ENCODE assay signal across 17 mouse cellular contexts in the genomic region with DNA sequence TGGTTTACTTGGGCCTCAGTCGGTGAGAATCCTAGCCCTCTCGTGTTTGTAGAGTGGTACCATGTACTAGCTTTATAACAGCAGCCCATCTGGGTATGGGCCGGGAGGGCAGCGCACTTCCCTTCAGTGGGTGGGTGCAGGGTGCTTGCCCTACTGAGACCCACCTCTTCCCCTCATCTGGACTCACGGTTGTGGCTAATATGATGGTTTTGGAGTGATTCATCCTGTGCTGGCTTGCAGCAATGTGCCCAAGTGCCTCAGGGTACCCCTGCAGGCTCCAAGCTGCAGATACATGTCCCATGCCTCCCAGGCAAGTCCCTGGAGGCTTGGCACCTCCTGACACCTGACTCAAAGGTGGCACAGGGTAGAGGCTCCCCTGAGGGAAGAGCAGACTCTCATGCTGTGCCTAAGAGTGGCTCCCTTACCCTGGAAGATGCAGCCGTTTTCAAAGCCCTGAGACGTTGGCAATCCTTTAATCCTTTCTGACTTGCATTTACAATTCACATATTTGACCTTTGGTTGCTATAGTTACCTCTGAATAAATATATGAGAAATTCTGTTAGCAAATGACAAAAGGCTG. TPM values are rescaled to one million over a fixed set of nuclear protein-coding genes. Genes with fewer than 3 reads are reported as not detected.
DNase-seq lines count a peak whose midpoint lies in the region; ATAC-seq and TF ChIP-seq lines count a peak whose summit lies in the region.
"Had no signal": no experiment of that assay in that cellular context is flagged by ENCODE, and none has a peak within 500 bp of the region (broad histone marks: within the 10 kb centered on the region; RNA-seq: fewer than 3 reads in every experiment).

No protein-coding gene starts in this region.

- TF ChIP-seq EP300 in stomach, postnatal 0 days (optimal IDR thresholded peaks at IDR 0.05) = no peak

- no peak overlapping the region for H3K27ac ChIP-seq in forebrain, embryonic 16.5 days (ENCODE audit: low read length)
- H3K27ac ChIP-seq in stomach, postnatal 0 days (replicated peaks) = no peak overlapping the region
- H3K27ac ChIP-seq: kidney, embryonic 15.5 days; left cerebral cortex, adult 2 months had no signal

- H3K4me3 ChIP-seq in forebrain, embryonic 16.5 days (replicated peaks; ENCODE audit: low read length) = no peak overlapping the region
- H3K4me3 ChIP-seq in stomach, postnatal 0 days (ENCODE audit: low read depth, low read length) = no peak overlapping the region
- H3K4me3 ChIP-seq: kidney, embryonic 15.5 days; left cerebral cortex, adult 2 months; myocyte had no signal

- no peaks in the 10 kb centered on the region for H3K36me3 ChIP-seq in forebrain, embryonic 16.5 days (ENCODE audit: control insufficient read depth, insufficient read depth)
- no peaks in the 10 kb centered on the region for H3K36me3 ChIP-seq in stomach, postnatal 0 days (ENCODE audit: control insufficient read depth, insufficient read depth, low read length)
- H3K36me3 ChIP-seq: kidney, embryonic 15.5 days had no signal

- H3K27me3 ChIP-seq in forebrain, embryonic 16.5 days (replicated peaks; ENCODE audit: control insufficient read depth, insufficient read depth, low read length) = no peaks in the 10 kb centered on the region
- H3K27me3 ChIP-seq in stomach, postnatal 0 days (ENCODE audit: control insufficient read depth, insufficient read depth, low read length) = no peaks in the 10 kb centered on the region
- H3K27me3 ChIP-seq: kidney, embryonic 15.5 days had no signal

- no peaks in the 10 kb centered on the region for H3K9me3 ChIP-seq in forebrain, embryonic 16.5 days (ENCODE audit: control insufficient read depth, low read length)
- H3K9me3 ChIP-seq in stomach, postnatal 0 days (ENCODE audit: control insufficient read depth, low read length) = no peaks in the 10 kb centered on the region
- H3K9me3 ChIP-seq: kidney, embryonic 15.5 days had no signal

- peak; percentile 30 for ATAC-seq in forebrain, embryonic 16.5 days
- ATAC-seq in megakaryocyte-erythroid progenitor cell, adult 5-6 weeks (replicated peaks; ENCODE audit: low FRiP score, low TSS enrichment, poor library complexity, severe bottlenecking) = peak; percentile 38; the same call in 1 of the 2 replicates
- no peak for ATAC-seq in stomach, postnatal 0 days (ENCODE audit: low FRiP score, low TSS enrichment)

- H3K9ac ChIP-seq in forebrain, embryonic 16.5 days (replicated peaks; ENCODE audit: low read depth, low read length) = no peak overlapping the region
- H3K9ac ChIP-seq in stomach, postnatal 0 days (ENCODE audit: low read length) = no peak overlapping the region
- H3K9ac ChIP-seq: kidney, embryonic 15.5 days had no signal

- no peak for TF ChIP-seq CTCF in stomach, postnatal 0 days (IDR thresholded peaks at IDR 0.05; ENCODE audit: low read depth)

- no peak overlapping the region for H3K4me2 ChIP-seq in forebrain, embryonic 16.5 days (ENCODE audit: low read length)
- no peak overlapping the region for H3K4me2 ChIP-seq in stomach, postnatal 0 days (replicated peaks; ENCODE audit: low read depth)
- H3K4me2 ChIP-seq: kidney, embryonic 15.5 days had no signal

- peak; percentile 79 for DNase-seq in heart, adult 11 months
- DNase-seq in heart, postnatal 4 days = no peak
- DNase-seq in stomach, postnatal 0 days (ENCODE audit: low spot score) = peak; percentile 12
- DNase-seq in frontal cortex, postnatal 36 days (ENCODE audit: low spot score in 2 of 2) = no peak
- no peak for DNase-seq in kidney, postnatal 4 days
- DNase-seq in spleen, adult 12 weeks (ENCODE audit: low spot score) = no peak
- DNase-seq: adrenal gland, postnatal 14 days; cerebellum, adult 8-10 months; heart, postnatal 10 days; lung, adult 18-20 months; retina, postnatal 1 day; thymus, postnatal 14 days had no signal

- peaks cover 4% of the 10 kb centered on the region; the same call in 1 of the 2 replicates for H3K4me1 ChIP-seq in forebrain, embryonic 16.5 days (replicated peaks; ENCODE audit: control insufficient read depth, insufficient read depth, low read length)
- H3K4me1 ChIP-seq in stomach, postnatal 0 days (replicated peaks; ENCODE audit: control insufficient read depth, insufficient read depth) = no peaks in the 10 kb centered on the region

- 65% methylated on average over 7 of the region's 7 CpGs for WGBS in forebrain, embryonic 16.5 days
- WGBS in stomach, postnatal 0 days = 61% methylated on average over 7 of the region's 7 CpGs

RNA-seq across cellular contexts. Expression of a gene that starts 11.2 kb away (rescaled TPM):
- total RNA-seq in heart, postnatal 4 days (2021) = 10 to 100 TPM; 83.0 to 94.2 TPM
- polyA plus RNA-seq in forebrain, embryonic 16.5 days (2015; fragmentation: Nextera tagmentation; extraction: Ambion mirVana) = 7.5 and 8.4 TPM in 2 replicates
- 56.6 and 71.1 TPM in 2 replicates for total RNA-seq in megakaryocyte-erythroid progenitor cell, adult 5-6 weeks (2014; fragmentation: Nextera tagmentation)
- total RNA-seq in megakaryocyte-erythroid progenitor cell, adult 5-6 weeks (2017) = 27.4 and 47.9 TPM in 2 replicates
- polyA plus RNA-seq in stomach, postnatal 0 days (2015; fragmentation: Nextera tagmentation; extraction: Ambion mirVana) = 28.8 and 35.9 TPM in 2 replicates

Comparison
In these comparisons a context has a peak if more than half of its experiments do, and no peak if none do; other contexts are left out.
1. DNase-seq: peak in heart, adult 11 months (single experiment) and stomach, postnatal 0 days (single experiment); none in heart, postnatal 4 days (single experiment), frontal cortex, postnatal 36 days (0 of 2), kidney, postnatal 4 days (0 of 2) and spleen, adult 12 weeks (single experiment).